Mouse (Mus musculus): Measurements from ENCODE around the gene Arfgap3. TPM values are rescaled to one million over a fixed set of nuclear protein-coding genes. Genes with fewer than 3 reads are reported as not detected.

Gene Arfgap3
- polyA plus RNA-seq (2012) = 8.9 and 9.9 TPM in 2 replicates

GRCm38 (mm10) chr15:83349954-83350711, at the start of gene Arfgap3:
TSS of gene Arfgap3 (minus strand) at chr15:83350247.

DNA sequence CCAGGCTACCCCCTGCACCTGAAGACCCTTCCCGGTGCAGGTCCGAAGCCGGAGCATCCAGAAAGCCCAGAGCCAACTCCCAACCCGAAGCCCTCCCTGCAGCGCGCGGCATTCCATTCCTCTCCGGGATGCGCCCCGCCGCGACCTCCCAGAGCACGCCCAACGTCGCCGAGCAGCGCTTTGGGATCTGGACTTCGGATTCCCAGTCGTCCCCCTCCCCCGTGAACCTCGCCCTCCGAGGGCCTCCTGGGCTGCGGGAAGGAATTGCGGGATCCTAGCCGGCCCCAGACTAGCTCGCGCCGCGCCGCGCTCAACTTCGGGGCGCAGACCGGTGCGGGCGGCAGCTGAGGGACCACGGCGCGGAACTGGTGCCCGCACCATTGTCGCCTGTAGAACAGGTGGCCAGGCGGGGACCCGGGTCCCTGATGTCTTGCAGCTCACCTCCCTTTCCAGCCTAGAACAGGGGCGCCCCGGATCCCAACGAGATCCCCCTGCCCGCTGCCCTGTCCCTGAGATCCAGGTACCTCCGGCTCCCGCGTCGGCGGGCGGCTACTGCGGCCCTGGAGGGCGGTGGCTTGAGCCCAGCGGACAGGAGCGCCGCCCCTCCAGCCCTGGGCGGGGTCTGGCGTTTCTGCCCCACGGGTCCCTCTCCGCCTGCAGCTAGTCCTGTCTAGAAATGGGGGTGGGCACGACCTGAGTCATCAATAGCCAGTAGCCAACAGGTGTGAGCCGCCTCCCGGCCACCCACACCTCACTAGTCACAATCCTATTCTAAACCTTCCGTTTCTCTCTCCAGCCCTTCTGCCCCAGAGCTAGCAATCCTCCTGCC, 98.7 kb downstream of the Arfgap3 start, which contains the start of gene A4galt:
Gene A4galt (minus strand): TSS at position 599 of the 829 bp plus-strand sequence.

Other genes with a start within 250 kb of the Arfgap3 start
- 101 TPM in 2 replicates for gene Rrp7a, start 227.4 kb downstream of the Arfgap3 start, polyA plus RNA-seq (2012)
- 133 and 159 TPM in 2 replicates for gene Poldip3, start 200.9 kb downstream of the Arfgap3 start, polyA plus RNA-seq (2012)
- 57.5 and 67.0 TPM in 2 replicates for gene Cyb5r3, start 177.7 kb downstream of the Arfgap3 start, polyA plus RNA-seq (2012)
- gene A4galt, start 98.5 kb downstream of the Arfgap3 start, polyA plus RNA-seq (2012) = 0.03 TPM in 1 of 2 replicates, not detected in the other
- 72.5 and 78.8 TPM in 2 replicates for gene Pacsin2, start 114.4 kb upstream of the Arfgap3 start, polyA plus RNA-seq (2012)
- gene Ttll1, start 160.6 kb upstream of the Arfgap3 start, polyA plus RNA-seq (2012) = 2.5 and 2.6 TPM in 2 replicates
- 1.5 and 1.6 TPM in 2 replicates for gene Bik, start 176.6 kb upstream of the Arfgap3 start, polyA plus RNA-seq (2012)
- 297 and 427 TPM in 2 replicates for gene Tspo, start 213.3 kb upstream of the Arfgap3 start, polyA plus RNA-seq (2012)
- gene Mcat, start 213.5 kb upstream of the Arfgap3 start, polyA plus RNA-seq (2012) = 21.1 and 21.2 TPM in 2 replicates
- gene Ttll12, start 244.9 kb upstream of the Arfgap3 start, polyA plus RNA-seq (2012) = 74.5 and 80.7 TPM in 2 replicates